Mouse (Mus musculus): ENCODE data around the gene Rab20.

DNA sequence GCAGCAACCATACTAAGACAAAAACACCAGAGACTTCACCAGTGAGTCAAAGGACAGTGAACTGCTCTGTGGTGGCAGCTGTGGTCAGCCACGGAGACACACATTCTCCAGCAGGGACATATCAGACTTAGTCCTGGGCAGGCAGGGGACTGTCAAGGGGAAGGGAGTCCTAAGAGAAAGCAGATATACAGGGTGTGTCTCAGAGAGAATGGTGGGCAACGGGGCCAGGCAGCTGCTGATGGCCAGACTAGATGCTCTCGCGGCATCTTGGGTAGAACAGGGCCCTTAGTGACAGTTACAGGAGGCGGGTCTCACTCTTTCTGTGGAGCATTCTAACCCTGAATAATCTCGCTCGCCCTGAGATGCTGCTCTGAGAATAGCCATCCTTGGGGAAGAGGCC, 34.3 kb downstream of the Rab20 start:
- TF ChIP-seq CTCF (IDR thresholded peaks at IDR 0.05; ENCODE audit: low read depth) (no peak), EP300 (optimal IDR thresholded peaks at IDR 0.05) (no peak)
